Mouse (Mus musculus) embryonic fibroblast, embryonic 13.5 days (primary cell): ENCODE results near the gene AC134908.4.

ENCODE experiments used
- CTCF ChIP-seq: IDR thresholded peaks from 2 replicates; pipeline ENCODE4 v1.5.1; 2011; ENCODE audit warnings: mild to moderate bottlenecking, control low read depth, low read length, moderate library complexity, borderline replicate concordance; ENCODE audit not compliant: insufficient read depth
- POLR2A ChIP-seq: IDR thresholded peaks from 2 replicates; pipeline ENCODE4 v1.6.1; 2011; ENCODE audit warnings: low read depth, mild to moderate bottlenecking, control low read depth, low read length, moderate library complexity

DNA sequence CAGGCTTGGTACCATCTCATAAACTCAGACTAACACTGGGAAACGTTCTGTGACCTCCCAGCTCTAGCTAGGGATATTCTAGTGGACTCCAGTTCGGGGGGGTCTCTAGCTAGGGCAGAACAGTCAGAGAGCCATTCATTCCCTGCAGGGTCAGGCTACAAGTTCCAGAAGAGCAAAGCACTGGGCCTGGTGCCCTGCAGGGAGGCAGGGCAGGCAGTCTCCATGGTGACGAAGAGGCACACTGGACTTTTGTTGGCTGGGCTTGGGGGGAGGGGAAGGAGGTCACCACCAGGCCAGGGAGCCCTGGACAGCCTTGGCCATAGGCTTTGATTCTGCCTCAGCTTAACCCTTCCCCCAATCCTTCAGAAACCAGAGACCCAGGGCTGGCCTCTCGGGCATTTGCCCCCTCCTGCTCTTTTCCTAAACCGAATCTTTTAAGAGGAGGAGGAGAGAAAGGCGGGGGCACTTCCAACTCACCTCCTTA lies at the start of gene AC134908.4:
- TF ChIP-seq POLR2A (no peak), CTCF (no peak)
